Mouse (Mus musculus) liver, embryonic 14.5 days (tissue): ENCODE measurements around the gene Hemk1.

Experiments used
- CTCF ChIP-seq: IDR thresholded peaks from 2 replicates; pipeline ENCODE4 v1.5.1; 2016; ENCODE audit warnings: antibody characterized with exemption, low read depth, control low read depth
- EP300 ChIP-seq: IDR thresholded peaks from 2 replicates; pipeline ENCODE4 v1.6.1; 2016; ENCODE audit warnings: antibody characterized with exemption, low read depth

DNA sequence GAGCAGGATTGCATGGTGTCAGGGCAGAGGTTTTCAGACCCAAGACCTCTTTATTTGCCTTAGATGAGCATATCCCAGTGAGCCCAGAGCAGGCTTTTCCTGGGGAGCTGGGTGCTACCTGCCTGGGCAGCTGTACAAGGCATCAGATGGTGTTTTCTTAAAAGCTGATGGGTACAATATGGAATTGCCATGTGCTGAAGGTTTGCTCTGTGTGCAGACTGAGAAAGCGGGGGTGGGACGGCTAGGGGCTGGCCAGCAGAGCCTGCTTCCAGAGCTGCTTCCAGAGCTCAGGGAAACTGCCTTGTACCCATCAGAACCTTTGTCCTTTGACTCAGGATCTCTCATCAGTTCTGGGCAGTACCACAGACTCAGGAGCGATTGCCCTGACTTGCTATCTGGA, 49.6 kb upstream of the Hemk1 start:
- TF ChIP-seq CTCF (no peak), EP300 (no peak)
